Mouse (Mus musculus): ENCODE results near the gene Pet100. TPM values are rescaled to one million over a fixed set of nuclear protein-coding genes. Genes with fewer than 3 reads are reported as not detected.
"Not testable (repeated sequence)": the region's sequence is repeated elsewhere in the genome, so short reads cannot be mapped to it uniquely, and the experiment has no call there.

Gene Pet100
- 117 and 119 TPM in 2 replicates for polyA plus RNA-seq (2015; fragmentation: Nextera tagmentation; extraction: Ambion mirVana)

GRCm38 (mm10) chr8:3621199-3621970 is at the start of gene Pet100, which contains the start of gene Xab2:
TSS of gene Pet100 (plus strand) at chr8:3621548.
TSS of gene Xab2 (minus strand) at chr8:3621316.
- peak within 1 kb of the TSS; percentile 68 for H3K4me3 ChIP-seq (ENCODE audit: low read depth, low read length)
- H3K4me1 ChIP-seq (ENCODE audit: insufficient read depth, low read depth, low read length) = peaks cover 9% of the 10 kb centered on the region; the same call in 1 of the 2 replicates
- no peak within 1 kb of the TSS for H3K27ac ChIP-seq (ENCODE audit: low read length)
- under 1% methylated on average over 37 of the region's 37 CpGs for WGBS
- peak within 1 kb of the TSS; percentile 75 for H3K4me2 ChIP-seq (replicated peaks; ENCODE audit: low read depth, low read length)
- H3K9me3 ChIP-seq (ENCODE audit: low read length) = no peaks in the 10 kb centered on the region
- H3K27me3 ChIP-seq (replicated peaks; ENCODE audit: insufficient read depth, low read length) = no peaks in the 10 kb centered on the region
- ATAC-seq (peak; percentile 98), DNase-seq (ENCODE audit: low spot score) (peak; percentile 99)
- no peak for TF ChIP-seq CTCF (IDR thresholded peaks at IDR 0.05)
- no peak for TF ChIP-seq EP300 (IDR thresholded peaks at IDR 0.05)
- H3K9ac ChIP-seq (replicated peaks; ENCODE audit: low read depth) = peak within 1 kb of the TSS; percentile 69
- peaks cover 6% of the 10 kb centered on the region for H3K36me3 ChIP-seq (ENCODE audit: insufficient read depth, low read length)

GRCm38 (mm10) chr8:3574546-3574945 is 46.8 kb upstream of the Pet100 start:
- Histone ChIP-seq H3K9me3 (ENCODE audit: low read length) (no peaks in the 10 kb centered on the region), H3K4me3 (ENCODE audit: low read depth, low read length) (no peak overlapping the region), H3K36me3 (ENCODE audit: insufficient read depth, low read length) (no peaks in the 10 kb centered on the region), H3K27ac (ENCODE audit: low read length) (no peak overlapping the region), H3K4me2 (replicated peaks; ENCODE audit: low read depth, low read length) (no peak overlapping the region), H3K4me1 (ENCODE audit: insufficient read depth, low read depth, low read length) (no peaks in the 10 kb centered on the region), H3K9ac (replicated peaks; ENCODE audit: low read depth) (no peak overlapping the region), H3K27me3 (replicated peaks; ENCODE audit: insufficient read depth, low read length) (no peaks in the 10 kb centered on the region)
- TF ChIP-seq EP300 (IDR thresholded peaks at IDR 0.05) (no peak), CTCF (IDR thresholded peaks at IDR 0.05) (no peak)
- DNase-seq (ENCODE audit: low spot score) = no peak
- ATAC-seq = no peak
- WGBS = 83% methylated on average over 3 of the region's 3 CpGs

- WGBS = 53% methylated on average over 15 of the region's 15 CpGs
- Histone ChIP-seq H3K4me3 (ENCODE audit: low read depth, low read length) (no peak overlapping the region), H3K9me3 (ENCODE audit: low read length) (no peaks in the 10 kb centered on the region), H3K27me3 (replicated peaks; ENCODE audit: insufficient read depth, low read length) (no peaks in the 10 kb centered on the region), H3K4me1 (ENCODE audit: insufficient read depth, low read depth, low read length) (no peaks in the 10 kb centered on the region), H3K27ac (ENCODE audit: low read length) (no peak overlapping the region), H3K36me3 (ENCODE audit: insufficient read depth, low read length) (no peaks in the 10 kb centered on the region), H3K4me2 (replicated peaks; ENCODE audit: low read depth, low read length) (no peak overlapping the region), H3K9ac (replicated peaks; ENCODE audit: low read depth) (no peak overlapping the region)
- peak; percentile 26 for DNase-seq (ENCODE audit: low spot score)
- ATAC-seq = 0 out of 2 replicates have a peak, but pooled peaks have one; percentile 38
- no peak for TF ChIP-seq CTCF (IDR thresholded peaks at IDR 0.05)
- no peak for TF ChIP-seq EP300 (IDR thresholded peaks at IDR 0.05)
Observed at GRCm38 (mm10) chr8:3576211-3576960, 45.0 kb upstream of the Pet100 start.

GRCm38 (mm10) chr8:3579390-3580364 is 41.7 kb upstream of the Pet100 start:
- WGBS = 58% methylated on average over 9 of the region's 9 CpGs
- no peaks in the 10 kb centered on the region for H3K36me3 ChIP-seq (ENCODE audit: insufficient read depth, low read length)
- DNase-seq (ENCODE audit: low spot score) (no peak), ATAC-seq (no peak)
- no peak overlapping the region for H3K4me2 ChIP-seq (replicated peaks; ENCODE audit: low read depth, low read length)
- H3K27me3 ChIP-seq (replicated peaks; ENCODE audit: insufficient read depth, low read length) = no peaks in the 10 kb centered on the region
- no peak overlapping the region for H3K9ac ChIP-seq (replicated peaks; ENCODE audit: low read depth)
- TF ChIP-seq EP300 (IDR thresholded peaks at IDR 0.05) (no peak), CTCF (IDR thresholded peaks at IDR 0.05) (no peak)
- H3K9me3 ChIP-seq (ENCODE audit: low read length) = no peaks in the 10 kb centered on the region
- H3K27ac ChIP-seq (ENCODE audit: low read length) = no peak overlapping the region
- H3K4me1 ChIP-seq (ENCODE audit: insufficient read depth, low read depth, low read length) = no peaks in the 10 kb centered on the region
- H3K4me3 ChIP-seq (ENCODE audit: low read depth, low read length) = no peak overlapping the region

GRCm38 (mm10) chr8:3581961-3582360 is 39.4 kb upstream of the Pet100 start:
- 90% methylated on average over 1 of the region's 3 CpGs for WGBS
- DNase-seq (ENCODE audit: low spot score); ATAC-seq: not testable (repeated sequence)

More at GRCm38 (mm10) chr8:3581961-3582360, 39.4 kb upstream of the Pet100 start:
- not testable (repeated sequence) for H3K27ac ChIP-seq (ENCODE audit: low read length); H3K9me3 ChIP-seq (ENCODE audit: low read length); H3K27me3 ChIP-seq (replicated peaks; ENCODE audit: insufficient read depth, low read length); H3K4me2 ChIP-seq (replicated peaks; ENCODE audit: low read depth, low read length); H3K9ac ChIP-seq (replicated peaks; ENCODE audit: low read depth); H3K36me3 ChIP-seq (ENCODE audit: insufficient read depth, low read length); H3K4me3 ChIP-seq (ENCODE audit: low read depth, low read length); H3K4me1 ChIP-seq (ENCODE audit: insufficient read depth, low read depth, low read length)

Data from lung, postnatal 0 days (tissue).